Mouse (Mus musculus) cerebellum, postnatal 25 days (tissue): Measurements from ENCODE around the gene Ankrd66.
"Not testable (repeated sequence)": the region's sequence is repeated elsewhere in the genome, so short reads cannot be mapped to it uniquely, and the experiment has no call there.

Experiments used
- DNase-seq, 2 experiments: peaks; one replicate each; pipeline ENCODE4 v3.0.0; 2021; ENCODE audit warnings: mixed read lengths in 2 of 2

Gene Ankrd66

DNA sequence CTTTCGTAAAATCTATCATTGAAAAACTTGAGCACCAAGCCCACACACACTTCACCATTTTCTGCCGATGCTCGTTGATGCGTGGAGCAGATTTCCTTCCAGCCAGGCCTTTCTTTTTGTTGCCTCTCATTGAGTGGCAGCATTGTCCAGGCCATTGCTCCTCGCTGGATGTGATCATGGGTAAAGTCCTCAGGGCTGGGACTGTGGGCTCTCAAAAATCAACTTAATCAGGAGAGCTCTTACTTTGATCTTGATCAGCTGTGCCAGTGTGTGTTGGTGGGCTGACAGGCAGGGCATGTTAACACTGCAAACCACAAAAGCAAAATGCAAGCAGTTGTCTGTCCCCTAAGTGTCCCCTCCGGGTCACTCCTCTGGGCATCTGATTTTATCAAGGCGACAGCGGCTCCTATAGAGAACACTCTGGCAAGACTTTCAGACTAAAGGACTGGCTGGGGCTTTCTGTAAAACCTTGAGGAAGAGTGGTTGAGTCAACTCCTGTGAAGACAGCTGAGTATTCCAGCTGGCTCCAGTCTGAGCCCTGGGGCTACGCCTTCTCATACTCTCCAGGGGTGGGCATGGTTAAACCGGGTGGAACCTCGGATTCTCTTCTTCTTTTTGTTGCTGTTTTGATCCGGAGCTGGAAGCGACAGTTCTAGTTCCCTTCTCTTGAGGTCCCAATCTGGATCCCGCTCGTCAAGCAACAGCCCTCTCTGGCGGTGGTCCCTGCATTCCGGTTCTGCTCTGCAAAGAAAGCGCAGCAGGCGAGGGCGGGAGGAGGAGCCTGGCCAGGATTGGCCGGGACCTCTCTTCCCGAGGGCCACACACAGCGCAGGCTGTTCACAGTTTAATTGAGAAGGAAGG lies 8.8 kb downstream of the Ankrd66 start:
- peak; percentile 11 to 52 for DNase-seq

DNA sequence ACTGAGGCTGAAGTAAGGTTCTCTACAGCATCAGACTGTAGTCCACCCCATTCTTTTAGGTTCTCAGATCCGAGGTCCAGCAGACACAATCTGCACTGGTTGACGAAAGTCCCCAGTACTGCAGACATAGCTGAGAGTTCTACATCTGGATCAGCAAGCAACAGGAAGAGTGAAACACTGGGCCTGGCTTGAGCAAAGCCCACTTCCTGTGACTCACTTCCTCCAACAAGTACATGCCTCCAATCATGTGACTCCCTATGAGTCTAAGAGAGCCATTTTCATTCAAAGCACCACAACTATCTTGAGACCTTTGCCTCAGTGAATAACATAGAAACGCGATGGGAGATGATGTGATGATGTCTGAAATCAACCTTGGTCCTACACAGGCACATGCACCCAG lies 12.2 kb downstream of the Ankrd66 start:
- DNase-seq: no peak

DNA sequence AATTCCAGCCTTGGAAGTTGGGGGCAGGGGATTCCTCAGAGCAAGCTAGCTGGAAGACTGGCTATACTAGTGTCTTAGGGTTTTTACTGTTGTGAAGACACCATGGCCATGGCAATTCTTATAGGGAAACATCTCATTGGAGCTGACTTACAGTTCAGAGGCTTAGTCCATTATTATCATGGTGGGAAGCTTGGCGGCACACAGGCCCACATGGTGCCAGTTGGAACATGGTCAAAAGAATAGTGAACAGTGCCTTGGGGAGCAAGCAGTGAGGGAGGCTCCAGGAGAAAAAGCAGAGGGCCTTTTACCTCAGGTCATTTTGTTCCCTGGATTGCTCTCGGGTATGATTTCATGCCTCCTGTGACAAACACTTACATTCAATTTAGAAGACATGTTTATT lies 12.9 kb downstream of the Ankrd66 start:
- peak in 1 of 2 experiments; percentile 7 for DNase-seq

DNA sequence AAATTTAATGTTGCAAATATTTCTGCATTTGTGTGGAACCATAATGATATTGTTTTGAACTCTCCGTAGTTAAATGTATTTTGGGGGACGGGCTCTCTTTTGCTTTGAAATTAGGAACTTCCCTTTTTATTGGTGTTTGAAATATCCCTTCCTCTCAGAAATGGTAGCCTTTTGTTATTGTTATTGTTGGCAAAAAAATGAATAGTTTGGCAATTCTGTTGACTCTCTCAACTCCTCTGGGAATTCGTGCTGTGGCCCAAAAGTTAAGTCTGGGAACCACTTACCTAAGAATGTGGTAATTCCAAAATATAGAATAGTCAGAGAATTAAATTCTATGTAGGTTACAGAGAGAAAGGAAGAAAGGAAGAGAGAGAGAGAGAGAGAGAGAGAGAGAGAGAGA lies 23.3 kb downstream of the Ankrd66 start:
- no peak for DNase-seq

DNA sequence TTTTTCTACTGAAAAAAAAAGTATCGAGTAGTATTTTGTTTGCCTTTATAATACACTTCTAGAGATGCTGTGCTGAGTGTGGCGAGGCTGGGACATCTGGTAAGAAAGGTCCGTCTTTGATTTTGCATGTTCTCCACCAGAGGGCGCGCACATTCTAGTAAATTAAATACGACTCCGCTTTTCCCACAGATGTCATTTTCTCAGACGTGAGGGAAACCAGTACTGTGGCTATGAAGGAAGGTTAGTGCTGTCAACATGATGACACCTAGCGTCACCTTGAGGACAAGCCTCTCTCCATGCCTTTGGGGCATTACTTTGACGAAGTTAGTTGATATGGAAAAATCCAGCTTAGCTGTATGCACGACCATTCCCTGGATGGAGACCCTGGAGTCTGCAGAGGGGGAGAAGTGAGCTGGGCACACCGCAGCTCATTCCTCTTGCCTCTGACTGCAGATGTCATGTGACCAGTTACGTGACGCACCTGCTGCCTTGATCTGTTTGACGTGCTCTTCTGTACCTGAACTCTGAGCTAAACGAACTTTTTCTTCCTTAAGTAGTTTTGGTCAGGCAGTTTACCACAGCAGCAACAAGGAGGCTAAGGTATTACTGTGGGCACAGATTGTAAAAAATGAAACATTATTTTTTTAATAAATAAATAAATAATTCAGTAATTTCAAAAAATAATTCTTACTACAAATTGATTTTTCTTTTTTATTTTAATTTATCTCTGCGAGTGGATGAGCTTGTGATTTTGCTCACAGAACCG lies 24.6 kb downstream of the Ankrd66 start:
- DNase-seq: peak; percentile 56 to 76

DNA sequence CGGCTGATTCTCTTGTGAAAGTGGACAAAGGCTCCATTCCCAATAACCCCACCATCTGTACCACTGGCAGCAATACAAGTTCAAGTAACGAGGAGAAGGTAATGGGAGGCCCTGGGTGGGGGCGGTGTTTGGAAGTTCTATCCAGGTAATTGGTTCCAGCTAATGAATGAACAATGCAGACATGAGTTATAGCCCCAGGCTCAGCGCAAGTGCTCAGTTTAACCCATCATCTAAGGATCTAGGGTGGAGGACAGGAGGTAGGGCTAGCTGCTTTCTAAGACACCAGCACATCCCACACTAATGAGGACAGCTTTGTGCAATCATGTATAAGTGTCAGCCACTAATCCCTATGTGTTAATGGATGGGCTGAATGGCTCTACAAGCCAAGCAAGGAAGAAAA lies 32.7 kb downstream of the Ankrd66 start:
- DNase-seq: no peak

DNA sequence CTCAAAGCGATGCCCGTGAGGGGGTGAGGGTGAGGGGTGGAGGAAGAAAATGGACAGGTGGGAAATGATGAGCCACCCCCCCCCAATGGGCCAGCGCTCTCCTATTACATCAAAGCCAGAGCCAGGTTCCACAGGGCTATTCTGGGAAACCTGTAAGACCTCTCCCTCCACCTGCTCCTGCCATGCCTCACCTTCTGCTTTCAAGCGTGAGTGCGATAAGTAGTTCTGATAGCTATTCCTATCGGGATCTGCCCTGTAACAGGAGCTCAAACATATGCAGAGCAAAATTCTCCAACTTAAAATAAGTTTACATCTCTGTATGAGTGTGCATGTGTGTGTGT lies 38.9 kb downstream of the Ankrd66 start:
- no peak for DNase-seq

DNA sequence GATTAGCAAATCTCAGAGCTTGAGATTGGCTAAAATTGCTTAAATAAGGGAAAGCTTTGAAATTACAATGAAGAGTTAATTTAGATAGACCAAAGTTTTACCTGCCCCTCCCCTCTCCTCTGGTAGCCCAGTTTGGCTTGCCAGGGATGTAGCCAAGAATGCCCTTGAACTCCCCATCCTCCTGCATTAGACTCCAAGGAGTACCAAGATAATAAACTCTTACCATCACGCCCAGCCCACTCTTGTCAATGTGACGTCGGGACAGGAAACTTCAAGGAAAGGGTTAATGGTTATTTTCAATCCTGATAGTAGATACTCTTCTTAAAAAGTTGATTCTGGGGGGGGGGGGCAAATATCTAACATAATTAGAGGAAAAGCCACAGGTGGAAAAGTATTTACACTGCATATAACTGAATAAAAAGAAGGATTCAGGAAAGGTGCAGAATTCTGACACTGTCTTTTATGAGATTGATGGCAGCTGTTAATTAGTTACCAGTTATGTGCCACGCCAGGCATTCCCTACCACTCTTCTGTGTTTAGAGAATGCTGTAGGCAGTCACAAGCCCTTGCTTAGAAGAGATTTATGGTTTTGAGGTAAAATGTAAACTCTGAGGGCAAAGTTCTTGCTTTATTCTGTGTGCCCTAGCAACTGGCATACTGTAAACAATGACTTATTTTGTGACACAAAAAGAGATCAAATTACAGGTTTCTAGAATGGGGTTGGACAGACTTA lies 39.4 kb downstream of the Ankrd66 start:
- no peak for DNase-seq

DNA sequence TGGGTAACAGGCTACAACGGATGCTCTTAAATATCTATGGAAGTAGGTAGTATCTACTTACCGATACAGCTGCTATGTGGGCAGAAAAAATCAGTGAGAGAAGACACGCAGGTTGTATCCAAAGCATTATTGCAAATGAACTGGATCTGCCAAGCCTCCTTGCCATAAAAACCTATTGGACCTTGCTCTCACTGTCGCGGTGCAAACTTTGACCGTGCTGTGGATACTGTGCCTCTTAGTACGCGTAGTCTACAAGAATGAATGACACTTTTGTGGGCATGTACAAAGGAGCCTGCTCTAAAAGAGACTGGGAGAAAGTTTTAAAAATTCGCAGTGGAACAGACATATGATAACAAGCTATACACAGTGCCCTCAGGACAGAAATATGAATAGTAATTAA lies 40.8 kb downstream of the Ankrd66 start, which contains the start of gene Mep1a:
Gene Mep1a, minus strand, starts transcription at position 221 of the 400 bp plus-strand sequence.
- DNase-seq: no peak

DNA sequence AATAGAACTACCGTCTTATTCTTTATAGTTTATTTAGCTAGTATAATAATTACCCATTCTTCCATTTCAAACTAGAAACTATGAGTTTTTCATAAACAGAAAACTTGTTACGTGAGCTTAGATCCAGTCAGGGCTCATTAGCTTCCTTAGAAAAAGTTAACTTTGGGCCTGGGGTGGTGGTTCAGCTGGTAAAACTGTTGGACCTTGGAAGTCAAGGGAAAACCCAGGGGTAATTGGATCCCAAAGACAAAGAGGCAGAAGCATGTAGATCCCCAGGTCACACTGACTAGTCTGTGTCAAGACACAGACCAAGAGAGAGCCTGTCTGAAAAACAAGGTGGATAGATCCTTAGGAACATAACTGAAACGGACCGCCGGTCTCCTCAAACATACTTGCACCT lies 41.8 kb downstream of the Ankrd66 start:
- no peak for DNase-seq

DNA sequence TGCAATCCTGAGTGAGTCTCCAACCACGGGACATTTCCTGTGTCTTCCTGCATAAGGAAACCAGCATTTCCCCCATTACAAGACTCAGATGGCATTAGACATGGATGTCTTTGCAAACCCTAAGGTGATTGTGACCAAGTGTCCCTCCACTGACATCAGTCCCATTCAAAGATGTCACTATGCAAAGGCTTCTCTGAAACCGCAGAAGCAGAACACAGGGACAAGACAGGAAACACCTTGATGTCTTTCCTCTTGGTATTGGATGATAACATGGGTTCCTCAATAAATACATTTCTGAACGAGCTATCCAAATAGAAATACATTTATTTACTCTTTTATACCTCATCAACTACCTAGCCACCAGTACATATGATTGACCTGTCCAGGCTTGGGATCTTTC lies 42.2 kb downstream of the Ankrd66 start:
- DNase-seq: no peak

DNA sequence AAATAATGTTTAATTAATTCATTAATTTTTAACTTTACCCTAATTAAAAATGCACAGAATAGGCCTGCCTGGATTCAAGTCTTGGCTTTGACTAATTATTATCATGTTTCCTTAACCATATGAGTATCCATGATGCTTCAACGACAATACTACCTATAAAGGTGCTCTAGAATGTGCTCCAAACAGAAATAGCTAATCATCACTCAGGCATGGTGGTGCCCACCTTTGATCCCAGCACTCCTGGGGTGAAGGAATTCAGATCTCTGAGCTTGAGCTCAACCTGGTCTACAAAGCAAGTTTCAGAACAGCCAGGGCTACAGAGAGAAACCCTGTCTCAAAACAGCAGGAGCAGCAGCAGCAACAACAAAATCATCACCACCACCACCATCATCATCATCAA lies 42.9 kb downstream of the Ankrd66 start:
- DNase-seq: no peak

DNA sequence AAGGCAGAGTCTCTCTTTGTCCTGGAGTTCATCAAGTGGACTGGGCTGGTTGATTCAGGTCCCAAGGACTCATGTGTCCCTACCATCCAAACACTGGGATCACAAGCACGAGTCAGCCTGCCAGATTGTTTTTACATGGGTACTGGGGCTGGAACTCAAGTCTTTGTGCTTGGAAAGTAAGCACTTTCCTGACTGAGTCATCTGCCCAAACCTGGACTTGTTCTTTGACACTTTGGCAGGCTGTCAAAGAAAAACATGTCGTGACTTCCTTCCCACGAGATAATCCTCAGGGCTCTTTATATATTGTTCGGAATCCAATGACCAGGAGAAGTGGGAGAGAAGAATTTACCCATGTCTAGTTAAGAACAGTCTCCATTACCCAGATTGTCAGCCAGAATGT lies 45.9 kb downstream of the Ankrd66 start:
- DNase-seq: no peak

DNA sequence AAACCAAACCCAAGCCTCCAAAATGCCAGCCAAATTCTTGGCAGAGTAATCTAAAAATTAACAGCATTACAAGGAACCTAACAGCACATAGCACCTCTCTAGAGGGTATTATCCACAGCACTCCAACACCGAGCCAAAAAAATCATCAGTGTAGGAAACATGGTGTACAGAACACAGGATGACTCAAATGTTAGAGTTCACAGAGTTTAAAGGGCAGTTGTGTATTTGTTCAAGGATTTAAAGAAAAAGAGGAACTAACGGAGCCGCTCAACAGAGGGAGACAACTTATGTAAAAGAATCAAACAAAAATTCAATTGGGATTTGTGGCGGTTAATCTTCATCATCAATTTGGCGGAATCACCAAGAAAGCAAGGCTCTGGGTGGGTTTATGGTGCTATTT lies 47.9 kb downstream of the Ankrd66 start:
- no peak for DNase-seq

DNA sequence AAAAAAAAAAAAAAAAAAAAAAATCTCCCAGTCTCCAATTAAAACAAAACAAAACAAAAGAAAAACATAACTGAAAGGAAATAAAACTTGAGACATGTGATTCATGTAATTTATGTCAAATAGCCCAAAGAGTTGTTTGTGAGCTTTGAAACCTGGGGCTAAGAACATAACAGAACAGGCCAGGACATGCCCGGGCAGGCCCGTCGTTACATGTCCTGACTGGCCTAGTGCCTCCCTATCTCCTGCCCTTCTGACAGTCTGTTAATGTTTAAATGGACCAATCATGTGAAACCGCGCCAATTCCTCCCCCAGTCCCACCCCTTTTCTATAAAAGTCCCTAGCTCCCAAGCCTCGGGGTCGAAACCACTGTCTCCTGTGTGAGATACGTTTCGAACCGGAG lies 53.1 kb downstream of the Ankrd66 start:
- not testable (repeated sequence) for DNase-seq

DNA sequence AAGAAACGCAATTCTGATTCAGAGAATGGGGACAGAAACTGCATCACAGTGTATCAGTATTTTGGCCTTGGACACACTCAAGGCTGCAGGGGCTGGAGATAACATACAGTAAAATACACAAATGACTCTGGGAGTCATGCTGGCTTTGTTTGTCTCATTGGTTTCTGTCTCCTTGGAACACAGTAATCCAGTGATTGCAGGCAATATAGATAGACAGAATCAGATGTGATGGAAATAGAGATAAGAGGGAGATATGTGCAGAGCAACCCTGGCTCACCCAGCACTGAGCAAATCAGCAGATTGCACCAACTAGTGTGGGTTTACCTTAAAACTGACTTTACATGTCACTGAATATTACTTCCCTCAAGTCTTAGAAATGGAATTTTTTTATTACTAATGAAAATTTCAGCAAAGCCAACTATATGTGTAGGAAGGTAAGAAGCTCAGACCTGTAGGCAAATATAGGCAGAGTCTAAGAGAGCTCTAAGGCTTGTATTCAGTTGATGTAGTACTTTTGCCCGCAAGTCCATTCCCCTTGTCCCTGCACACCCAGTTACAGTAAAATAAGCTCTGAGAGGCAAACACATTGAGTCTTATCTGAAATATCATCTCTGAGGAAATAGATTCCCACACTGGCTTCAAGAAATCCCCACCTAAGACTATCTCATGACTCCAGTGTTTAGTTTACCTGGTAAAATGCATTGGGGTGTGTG lies 54.8 kb downstream of the Ankrd66 start:
- no peak for DNase-seq

DNA sequence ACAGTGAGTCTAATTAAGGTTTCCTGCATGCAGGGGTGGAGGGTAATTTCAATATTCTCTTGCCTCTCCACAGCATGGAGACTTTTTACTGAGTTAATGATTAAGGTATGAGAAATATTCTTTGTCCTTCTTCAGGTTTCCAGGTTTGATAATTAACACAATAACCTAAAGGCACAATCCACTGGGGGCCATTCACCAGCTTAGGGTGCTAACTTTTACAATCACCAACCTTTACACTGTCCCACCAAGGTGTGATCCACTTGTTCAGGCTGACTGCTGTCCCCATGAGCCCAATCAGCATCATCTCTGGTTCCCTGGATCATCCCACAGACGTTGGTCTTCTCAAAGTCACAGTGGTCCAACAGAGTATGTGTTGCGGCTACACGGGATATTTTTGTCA lies 57.5 kb downstream of the Ankrd66 start:
- DNase-seq: no peak
